Mouse (Mus musculus) heart, embryonic 16.5 days (tissue): ENCODE data around the gene Atg13. TPM values are rescaled to one million over a fixed set of nuclear protein-coding genes. Genes with fewer than 3 reads are reported as not detected.

Source experiments
- ATAC-seq: fragments of 200-750 bp; cut with Nextera tagmentation; replicated peaks from 2 replicates; pipeline ENCODE4 v1.8.0; 2017; ENCODE audit warnings: moderate number of reproducible peaks; ENCODE audit not compliant: insufficient read depth, low FRiP score; ENCODE audit errors: extremely low read depth
- H3K27ac ChIP-seq: fragments of 300-500 bp; sonication (generic); 2 replicates; pipeline ENCODE4 v1.5.1; 2014; ENCODE audit warnings: mild to moderate bottlenecking, low read length, control low read depth, moderate library complexity
- H3K27me3 ChIP-seq: fragments of 300-500 bp; sonication (generic); 2 replicates; pipeline ENCODE4 v1.6.1; 2014; ENCODE audit warnings: low read length, mixed read lengths; ENCODE audit not compliant: control insufficient read depth, insufficient read depth
- H3K36me3 ChIP-seq: fragments of 300-500 bp; sonication (generic); 2 replicates; pipeline ENCODE4 v1.6.1; 2014; ENCODE audit not compliant: control insufficient read depth, insufficient read depth
- H3K4me1 ChIP-seq: fragments of 300-500 bp; sonication (generic); 2 replicates; pipeline ENCODE4 v1.6.1; 2014; ENCODE audit warnings: low read length, mixed read lengths; ENCODE audit not compliant: control insufficient read depth, insufficient read depth
- H3K4me2 ChIP-seq: fragments of 300-500 bp; sonication (generic); 2 replicates; pipeline ENCODE4 v1.6.1; 2014; ENCODE audit warnings: low read depth, mild to moderate bottlenecking, control low read depth, low read length
- H3K4me3 ChIP-seq: fragments of 300-500 bp; sonication (generic); 2 replicates; pipeline ENCODE4 v1.5.1; 2014; ENCODE audit warnings: mild to moderate bottlenecking, control low read depth, low read length
- H3K9ac ChIP-seq: fragments of 300-500 bp; sonication (generic); 2 replicates; pipeline ENCODE4 v1.6.1; 2014; ENCODE audit warnings: low read length, control low read depth
- H3K9me3 ChIP-seq: fragments of 300-500 bp; sonication (generic); replicated peaks from 2 replicates; pipeline ENCODE4 v1.6.1; 2016; ENCODE audit warnings: low read length; ENCODE audit not compliant: control insufficient read depth
- whole genome bisulfite sequencing: fragments of 180-500 bp; shearing (Covaris S2); extraction: QIAGEN DNeasy Blood & Tissue Kit; methylation state at CpG from one replicate; pipeline ENCODE4 v1.1.7; 2014; 5-methylcytosine and 5-hydroxymethylcytosine counted together
- polyA plus RNA-seq: library from polyadenylated mRNA; unstranded; fragments of >200 nt; fragmentation: Nextera tagmentation; extraction: Ambion mirVana; gene quantifications from 2 replicates; pipeline ENCODE4 v1.2.1, GENCODE M21; 2015

Gene Atg13
- polyA plus RNA-seq, 1 experiment from 2014 or later, result 26.0 TPM

DNA sequence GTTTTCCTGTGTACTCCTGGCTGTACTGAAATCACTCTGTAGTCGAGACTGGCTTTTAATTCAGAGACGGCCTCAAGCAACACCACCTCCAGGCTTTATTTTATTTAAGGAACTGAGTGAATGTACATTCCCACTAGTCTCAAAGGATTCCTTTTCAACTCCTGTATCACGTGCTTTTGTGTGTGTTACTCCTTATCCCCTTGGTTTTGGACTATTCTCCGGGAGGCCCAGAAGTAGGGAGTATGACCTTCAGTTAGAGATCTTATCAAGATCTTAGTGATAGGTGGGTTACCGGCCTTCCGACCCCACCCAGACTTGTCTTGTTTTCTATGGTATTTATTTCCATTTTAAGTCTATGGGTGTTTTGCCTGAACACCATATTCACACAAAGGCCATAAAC lies 4.6 kb downstream of the Atg13 start:
- H3K4me3 ChIP-seq, result no peak overlapping the region
- no peaks in the 10 kb centered on the region for H3K9me3 ChIP-seq
- H3K27ac ChIP-seq, result no peak overlapping the region
- H3K4me1 ChIP-seq, result peaks cover 7% of the 10 kb centered on the region
- no peaks in the 10 kb centered on the region for H3K36me3 ChIP-seq
- WGBS, result 74% methylated on average over 6 of the region's 6 CpGs
- H3K27me3 ChIP-seq, result no peaks in the 10 kb centered on the region
- no peak overlapping the region for H3K4me2 ChIP-seq
- ATAC-seq, result no peak
- no peak overlapping the region for H3K9ac ChIP-seq

DNA sequence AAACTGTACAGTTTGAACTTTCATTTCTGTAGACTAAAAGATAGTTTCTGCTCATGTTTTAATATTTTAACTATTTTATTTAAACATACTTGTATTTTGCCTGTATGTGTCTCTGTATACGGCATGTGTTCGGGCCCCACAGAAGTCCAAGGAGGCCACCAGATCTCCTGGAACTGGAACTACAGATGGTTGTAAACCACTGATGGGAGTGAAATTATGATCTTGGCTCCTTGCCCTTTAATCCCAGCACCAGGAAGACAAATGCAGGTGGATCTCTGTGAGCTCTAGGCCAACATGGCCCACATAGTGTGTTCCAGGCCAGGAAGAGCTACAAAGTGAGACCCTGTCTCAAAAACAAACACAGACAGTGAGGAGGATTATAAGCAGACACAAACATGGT lies 9.0 kb downstream of the Atg13 start:
- ATAC-seq, result no peak
- WGBS, result 97% methylated on average over 2 of the region's 2 CpGs
- Histone ChIP-seq H3K9me3 (no peaks in the 10 kb centered on the region), H3K4me2 (no peak overlapping the region), H3K27me3 (no peaks in the 10 kb centered on the region), H3K4me1 (0 out of 2 replicates have a peak, but pooled peaks cover 2% of the 10 kb centered on the region), H3K9ac (no peak overlapping the region), H3K27ac (no peak overlapping the region), H3K36me3 (no peaks in the 10 kb centered on the region), H3K4me3 (no peak overlapping the region)

DNA sequence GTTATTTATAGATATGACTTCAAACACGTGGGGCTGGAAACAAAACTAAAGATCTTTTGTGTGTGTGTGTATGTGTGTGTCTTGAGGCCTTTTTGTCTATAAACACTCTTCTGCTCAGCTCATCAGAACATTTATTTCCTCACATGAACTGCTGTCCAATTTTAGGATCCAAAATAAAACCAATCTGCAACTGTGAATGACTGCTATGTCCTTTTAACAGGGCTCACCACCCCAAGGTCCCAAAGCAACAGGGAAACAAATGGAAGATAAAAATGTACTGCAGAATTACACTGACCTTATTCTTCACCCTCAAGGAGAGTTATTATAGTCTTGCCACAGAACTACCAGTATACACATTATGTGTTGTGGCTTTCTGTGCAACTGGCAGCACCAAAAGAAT lies 11.2 kb downstream of the Atg13 start:
- ATAC-seq, result no peak
- 37% methylated on average over 1 of the region's 1 CpGs for WGBS
- 0 out of 2 replicates have a peak overlapping the region, but pooled peaks have one; percentile 14 for H3K27ac ChIP-seq

DNA sequence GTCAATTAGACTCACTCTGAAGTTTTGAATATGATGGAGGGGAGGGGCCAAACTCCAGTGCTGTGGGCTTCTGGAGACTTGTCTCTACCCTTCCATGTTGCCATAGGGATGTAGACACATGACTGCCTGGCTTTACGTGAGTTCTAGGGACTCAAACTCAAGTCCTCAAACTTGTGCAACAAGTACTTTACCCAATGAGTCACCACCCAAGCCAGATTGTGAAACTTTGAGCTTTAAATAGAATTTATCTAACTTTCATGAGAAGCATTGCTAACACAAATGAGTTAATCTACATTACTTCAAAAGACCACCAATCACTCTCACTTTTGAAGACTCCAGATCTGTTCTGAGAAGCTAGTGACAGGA lies 14.2 kb downstream of the Atg13 start:
- peak overlapping the region; percentile 38; the same call in 1 of the 2 replicates for H3K27ac ChIP-seq

More for the DNA sequence above, 11.2 kb downstream of the Atg13 start:
- no peaks in the 10 kb centered on the region; the same call in 1 of the 2 replicates for H3K36me3 ChIP-seq
- no peaks in the 10 kb centered on the region for H3K9me3 ChIP-seq
- no peak overlapping the region for H3K4me2 ChIP-seq
- H3K4me1 ChIP-seq, result peaks cover 6% of the 10 kb centered on the region; the same call in 1 of the 2 replicates
- H3K9ac ChIP-seq, result no peak overlapping the region
- H3K27me3 ChIP-seq, result no peaks in the 10 kb centered on the region
- H3K4me3 ChIP-seq, result no peak overlapping the region

DNA sequence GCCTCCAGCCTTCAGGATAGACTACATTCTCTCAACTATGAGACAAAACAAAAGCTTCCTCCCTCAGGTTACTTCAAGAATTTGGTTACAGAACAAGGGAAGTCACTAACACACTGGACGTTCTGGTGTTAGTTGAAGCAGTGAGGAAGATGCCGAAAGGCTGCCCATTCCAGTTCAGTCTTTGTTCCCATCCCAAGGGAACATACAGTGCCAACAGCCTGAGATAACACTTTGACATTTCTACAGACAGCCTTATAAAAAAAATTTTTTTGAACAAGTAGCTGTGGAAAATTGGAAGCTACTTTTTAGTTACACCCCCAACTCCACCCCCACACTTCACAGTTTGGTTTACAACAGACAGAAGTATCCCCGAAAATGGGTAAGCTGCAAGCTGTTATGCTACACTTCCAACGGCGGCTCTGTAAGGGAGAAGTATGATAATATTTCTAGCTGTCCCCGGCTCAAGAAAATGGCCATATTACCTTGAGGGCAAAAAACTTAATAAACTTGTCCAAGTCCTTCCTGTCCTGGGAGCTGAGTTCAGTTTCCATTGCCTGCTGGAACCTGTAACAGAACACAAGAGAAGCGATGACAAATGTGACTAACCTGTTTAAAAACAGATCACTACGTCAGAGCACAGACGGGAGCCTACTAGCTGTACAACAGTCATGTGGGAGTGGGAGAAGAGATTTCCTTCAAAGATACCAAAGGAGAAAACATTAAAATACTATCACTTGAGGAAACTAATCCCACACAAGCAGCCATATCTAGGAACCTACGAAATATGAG lies 14.7 kb downstream of the Atg13 start:
- peak overlapping the region; percentile 30; the same call in 1 of the 2 replicates for H3K27ac ChIP-seq
- H3K4me2 ChIP-seq, result no peak overlapping the region
- no peak overlapping the region for H3K4me3 ChIP-seq
- H3K27me3 ChIP-seq, result no peaks in the 10 kb centered on the region
- peaks cover 6% of the 10 kb centered on the region; the same call in 1 of the 2 replicates for H3K4me1 ChIP-seq
- H3K36me3 ChIP-seq, result peaks cover 3% of the 10 kb centered on the region; the same call in 1 of the 2 replicates
- no peak; the same call in 1 of the 2 replicates for ATAC-seq
- H3K9ac ChIP-seq, result no peak overlapping the region
- WGBS, result 63% methylated on average over 10 of the region's 10 CpGs
- no peaks in the 10 kb centered on the region for H3K9me3 ChIP-seq

More for the DNA sequence above, 14.2 kb downstream of the Atg13 start:
- no peak overlapping the region for H3K4me2 ChIP-seq
- H3K36me3 ChIP-seq, result peaks cover 3% of the 10 kb centered on the region; the same call in 1 of the 2 replicates
- no peaks in the 10 kb centered on the region for H3K27me3 ChIP-seq
- no peak overlapping the region for H3K9ac ChIP-seq
- 42% methylated on average over 1 of the region's 1 CpGs for WGBS
- ATAC-seq, result no peak; the same call in 1 of the 2 replicates
- no peaks in the 10 kb centered on the region for H3K9me3 ChIP-seq
- no peak overlapping the region for H3K4me3 ChIP-seq
- H3K4me1 ChIP-seq, result peaks cover 6% of the 10 kb centered on the region; the same call in 1 of the 2 replicates

DNA sequence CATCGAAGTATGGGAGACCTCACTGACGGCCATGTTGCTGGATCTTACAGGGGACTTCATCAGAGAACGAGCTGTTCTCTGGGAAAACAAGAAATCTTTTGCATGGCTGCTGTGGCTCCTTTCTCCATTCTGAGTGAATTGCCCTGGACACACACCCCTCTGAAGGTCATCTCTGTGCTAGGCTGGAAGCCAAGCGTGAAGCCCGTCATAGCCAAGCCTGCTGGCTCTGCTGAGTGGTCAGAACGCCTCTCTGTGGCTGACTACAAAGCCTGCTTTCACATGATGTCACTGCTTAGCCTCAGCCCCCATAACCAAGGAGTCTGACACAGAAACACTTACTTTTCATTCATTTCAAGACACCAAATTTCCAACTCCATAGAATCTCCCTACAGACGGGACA lies 20.9 kb downstream of the Atg13 start:
- H3K4me3 ChIP-seq, result no peak overlapping the region
- 67% methylated on average over 7 of the region's 7 CpGs for WGBS
- no peaks in the 10 kb centered on the region for H3K9me3 ChIP-seq
- ATAC-seq, result peak; percentile 83
- peaks cover 10% of the 10 kb centered on the region for H3K36me3 ChIP-seq
- no peak overlapping the region for H3K4me2 ChIP-seq
- no peaks in the 10 kb centered on the region for H3K27me3 ChIP-seq
- H3K27ac ChIP-seq, result 0 out of 2 replicates have a peak overlapping the region, but pooled peaks have one; percentile 37
- H3K9ac ChIP-seq, result no peak overlapping the region
- no peaks in the 10 kb centered on the region for H3K4me1 ChIP-seq

DNA sequence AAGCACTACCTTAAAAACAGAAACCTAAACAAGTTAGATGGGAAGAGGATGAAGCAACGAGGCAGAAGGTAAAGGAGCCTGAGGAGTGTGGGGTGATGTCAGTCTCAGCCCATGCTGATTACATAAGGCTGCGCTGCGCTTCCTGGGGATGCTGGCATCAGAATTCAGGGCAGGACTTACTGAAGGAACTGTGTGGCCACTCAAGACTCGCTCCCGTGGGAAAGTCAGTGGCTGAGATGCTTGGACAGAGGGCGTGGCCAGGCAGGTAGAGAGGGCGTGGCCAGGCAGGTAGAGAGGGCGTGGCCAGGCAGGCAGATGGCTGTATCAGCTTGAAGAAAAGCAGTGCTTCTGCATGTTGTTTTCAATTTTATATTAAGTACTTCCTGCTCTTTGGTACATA lies 26.5 kb downstream of the Atg13 start:
- 76% methylated on average over 8 of the region's 8 CpGs for WGBS
- no peaks in the 10 kb centered on the region for H3K9me3 ChIP-seq
- no peak overlapping the region for H3K4me3 ChIP-seq
- no peak for ATAC-seq
- H3K4me1 ChIP-seq, result peaks cover 3% of the 10 kb centered on the region; the same call in 1 of the 2 replicates
- H3K27me3 ChIP-seq, result no peaks in the 10 kb centered on the region
- no peak overlapping the region for H3K9ac ChIP-seq
- no peak overlapping the region for H3K4me2 ChIP-seq
- H3K36me3 ChIP-seq, result peaks cover 24% of the 10 kb centered on the region
- no peak overlapping the region for H3K27ac ChIP-seq

DNA sequence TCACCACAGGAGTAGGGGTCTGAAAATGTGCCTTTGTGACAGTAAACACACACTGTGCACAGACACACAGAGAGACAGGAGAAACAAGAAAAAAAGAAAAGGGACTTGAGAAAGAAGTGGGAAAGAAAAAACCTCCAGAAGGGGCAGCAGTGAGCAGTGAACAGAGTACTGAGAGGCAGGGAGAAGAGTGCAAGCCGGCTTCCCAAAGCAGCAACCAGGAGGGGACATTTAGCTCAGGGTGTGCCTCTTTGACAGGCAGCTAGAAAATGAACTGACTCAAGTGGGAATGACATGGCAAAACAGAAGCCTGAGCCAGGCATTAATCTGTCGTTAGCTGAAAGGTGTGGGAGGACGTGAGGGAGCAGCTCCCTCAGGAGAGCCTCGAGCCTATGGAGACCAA lies 27.5 kb downstream of the Atg13 start:
- Histone ChIP-seq H3K36me3 (peaks cover 29% of the 10 kb centered on the region), H3K4me2 (no peak overlapping the region), H3K27ac (no peak overlapping the region), H3K27me3 (no peaks in the 10 kb centered on the region), H3K9me3 (no peaks in the 10 kb centered on the region), H3K4me3 (no peak overlapping the region), H3K9ac (no peak overlapping the region), H3K4me1 (peaks cover 3% of the 10 kb centered on the region; the same call in 1 of the 2 replicates)
- ATAC-seq, result no peak; the same call in 1 of the 2 replicates
- 38% methylated on average over 4 of the region's 4 CpGs for WGBS

DNA sequence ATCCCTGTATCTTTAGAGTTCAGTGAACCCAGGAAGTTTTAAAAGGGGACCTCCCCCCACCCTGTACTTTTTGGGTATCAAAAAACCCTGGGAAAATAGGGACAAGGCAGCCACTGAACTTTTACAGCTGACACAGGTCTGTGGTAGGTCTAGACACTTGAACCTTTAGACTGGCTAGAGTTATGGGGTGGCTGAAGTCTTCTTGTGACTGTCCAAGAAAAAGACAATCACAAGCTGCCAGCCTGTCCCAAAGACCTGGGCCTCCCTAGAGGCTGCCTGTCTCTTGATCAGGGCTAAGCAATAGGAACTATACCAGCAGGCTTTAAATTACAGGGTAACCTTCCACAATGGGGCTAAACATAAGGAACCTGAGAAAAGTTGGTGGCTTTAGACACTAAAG lies 33.4 kb downstream of the Atg13 start:
- Histone ChIP-seq H3K4me2 (no peak overlapping the region), H3K36me3 (peaks cover 63% of the 10 kb centered on the region), H3K27ac (no peak overlapping the region), H3K9ac (no peak overlapping the region), H3K27me3 (no peaks in the 10 kb centered on the region), H3K9me3 (no peaks in the 10 kb centered on the region), H3K4me3 (no peak overlapping the region), H3K4me1 (no peaks in the 10 kb centered on the region)
- no peak for ATAC-seq
